Mouse (Mus musculus) midbrain, embryonic 10.5 days (tissue): Measurements from ENCODE around the gene Rmnd5b. TPM values are rescaled to one million over a fixed set of nuclear protein-coding genes. Genes with fewer than 3 reads are reported as not detected.
"Not testable (repeated sequence)": the region's sequence is repeated elsewhere in the genome, so short reads cannot be mapped to it uniquely, and the experiment has no call there.

Experiments
- DNase-seq: peaks from one replicate; pipeline ENCODE4 v3.0.0-alpha.2; 2017; ENCODE audit warnings: low spot score
- H3K27ac ChIP-seq: fragments of 300-500 bp; sonication (generic); replicated peaks from 2 replicates; pipeline ENCODE4 v1.5.1; 2016; ENCODE audit warnings: mild to moderate bottlenecking
- H3K27me3 ChIP-seq: fragments of 300-500 bp; sonication (generic); 2 replicates; pipeline ENCODE4 v1.6.1; 2016; ENCODE audit warnings: low read depth, mild to moderate bottlenecking; ENCODE audit not compliant: poor library complexity, severe bottlenecking
- H3K36me3 ChIP-seq: fragments of 300-500 bp; sonication (generic); 2 replicates; pipeline ENCODE4 v1.6.1; 2016; ENCODE audit warnings: mild to moderate bottlenecking, moderate library complexity
- H3K4me1 ChIP-seq: fragments of 300-500 bp; sonication (generic); 2 replicates; pipeline ENCODE4 v1.6.1; 2016
- H3K4me3 ChIP-seq: fragments of 300-500 bp; sonication (generic); 2 replicates; pipeline ENCODE4 v1.5.1; 2016; ENCODE audit warnings: mild to moderate bottlenecking, moderate library complexity
- H3K9me3 ChIP-seq: fragments of 300-500 bp; sonication (generic); replicated peaks from 2 replicates; pipeline ENCODE4 v1.6.1; 2016; ENCODE audit warnings: mild to moderate bottlenecking
- WGBS: fragments of 180-500 bp; shearing (Covaris S2); methylation state at CpG from one replicate; pipeline ENCODE4 v1.1.7; 2016; 5-methylcytosine and 5-hydroxymethylcytosine counted together
- polyA plus RNA-seq: library from polyadenylated mRNA; unstranded; fragments of >200 nt; fragmentation: Nextera tagmentation; extraction: Ambion mirVana; gene quantifications from 2 replicates; pipeline ENCODE4 v1.2.1, GENCODE M21; 2016

Rmnd5b gene
- polyA plus RNA-seq, 1 experiment from 2014 or later: 38.6 TPM

DNA sequence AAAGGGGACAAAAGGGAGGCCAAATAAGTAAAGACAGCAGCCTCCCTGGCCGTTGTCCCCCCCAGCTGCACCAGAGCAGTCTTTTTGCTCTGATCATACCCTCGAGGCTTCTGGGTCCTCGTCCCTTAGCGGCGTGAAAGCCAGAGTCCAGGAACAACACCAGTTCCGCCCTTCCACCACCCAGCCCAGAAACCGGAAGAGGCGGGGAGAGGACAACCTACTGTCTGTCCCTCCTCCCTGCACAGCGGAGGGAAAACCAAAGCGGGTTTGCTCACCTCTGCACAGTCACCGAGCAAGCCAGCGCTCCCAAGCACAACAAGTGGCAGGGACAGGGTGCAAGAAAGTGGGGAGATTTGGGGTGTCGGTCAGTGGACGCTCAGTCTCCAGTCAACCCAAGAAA is 20.1 kb downstream of the Rmnd5b start:
- no peaks in the 10 kb centered on the region for H3K36me3 ChIP-seq
- H3K4me1 ChIP-seq: peaks cover 19% of the 10 kb centered on the region
- peaks cover 3% of the 10 kb centered on the region; the same call in 1 of the 2 replicates for H3K27me3 ChIP-seq
- 3% methylated on average over 14 of the region's 14 CpGs for WGBS
- no peaks in the 10 kb centered on the region for H3K9me3 ChIP-seq
- H3K4me3 ChIP-seq: peak overlapping the region; percentile 46
- DNase-seq: peak; percentile 72
- peak overlapping the region; percentile 82 for H3K27ac ChIP-seq

- Histone ChIP-seq H3K27me3 (peaks cover 3% of the 10 kb centered on the region; the same call in 1 of the 2 replicates), H3K9me3 (no peaks in the 10 kb centered on the region), H3K4me1 (peaks cover 14% of the 10 kb centered on the region), H3K4me3 (peak overlapping the region; percentile 46), H3K27ac (peak overlapping the region; percentile 82), H3K36me3 (no peaks in the 10 kb centered on the region)
- 49% methylated on average over 7 of the region's 7 CpGs for WGBS
- DNase-seq: no peak
Measured at GRCm38 (mm10) chr11:51615129-51615528, 20.6 kb downstream of the Rmnd5b start.

DNA sequence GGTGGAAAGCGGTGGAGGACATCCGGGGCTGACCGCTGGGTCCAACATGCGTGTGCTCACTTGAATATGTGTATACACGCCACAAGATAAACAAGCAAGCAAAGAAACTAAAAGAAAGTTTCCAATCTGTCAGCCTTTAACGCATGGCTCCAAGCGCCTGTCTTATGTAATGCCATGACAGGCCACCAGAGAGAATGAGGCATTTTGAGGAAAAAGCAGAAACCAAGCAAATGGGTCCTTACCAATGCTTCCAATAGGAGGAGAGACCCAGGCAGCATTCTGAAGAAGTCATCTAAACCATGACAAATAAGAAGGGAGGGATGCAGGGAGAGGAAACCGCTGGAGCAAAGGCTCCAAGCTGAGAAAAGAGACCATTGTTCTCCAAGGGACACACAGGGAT is 21.4 kb downstream of the Rmnd5b start:
- WGBS: 84% methylated on average over 8 of the region's 8 CpGs
- Histone ChIP-seq H3K9me3 (no peaks in the 10 kb centered on the region), H3K36me3 (no peaks in the 10 kb centered on the region), H3K4me1 (peaks cover 14% of the 10 kb centered on the region), H3K27ac (no peak overlapping the region), H3K27me3 (peaks cover 3% of the 10 kb centered on the region; the same call in 1 of the 2 replicates), H3K4me3 (no peak overlapping the region)
- DNase-seq: no peak

- 86% methylated on average over 5 of the region's 5 CpGs for WGBS
- H3K27me3 ChIP-seq, H3K27ac ChIP-seq, H3K9me3 ChIP-seq, H3K4me3 ChIP-seq, DNase-seq: not testable (repeated sequence)
- peaks cover 12% of the 10 kb centered on the region for H3K36me3 ChIP-seq
- peaks cover 13% of the 10 kb centered on the region for H3K4me1 ChIP-seq
Measured at GRCm38 (mm10) chr11:51609940-51610339, 25.8 kb downstream of the Rmnd5b start.

GRCm38 (mm10) chr11:51609266-51609909 is 26.3 kb downstream of the Rmnd5b start:
- Histone ChIP-seq H3K36me3 (peaks cover 17% of the 10 kb centered on the region), H3K4me1 (peaks cover 18% of the 10 kb centered on the region), H3K4me3 (no peak overlapping the region), H3K27me3 (no peaks in the 10 kb centered on the region), H3K9me3 (no peaks in the 10 kb centered on the region), H3K27ac (no peak overlapping the region)
- no peak for DNase-seq
- WGBS: 84% methylated on average over 3 of the region's 3 CpGs

GRCm38 (mm10) chr11:51607096-51607738 is 28.5 kb downstream of the Rmnd5b start:
- Histone ChIP-seq H3K9me3 (no peaks in the 10 kb centered on the region), H3K4me3 (peak overlapping the region; percentile 100), H3K36me3 (peaks cover 39% of the 10 kb centered on the region), H3K27ac (peak overlapping the region; percentile 100), H3K4me1 (peaks cover 39% of the 10 kb centered on the region), H3K27me3 (no peaks in the 10 kb centered on the region)
- DNase-seq: no peak
- WGBS: 11% methylated on average over 15 of the region's 15 CpGs

- Histone ChIP-seq H3K4me3 (peak within 1 kb of the TSS; percentile 100), H3K4me1 (peaks cover 45% of the 10 kb centered on the region), H3K27me3 (no peaks in the 10 kb centered on the region), H3K27ac (peak within 1 kb of the TSS; percentile 100), H3K36me3 (peaks cover 45% of the 10 kb centered on the region), H3K9me3 (no peaks in the 10 kb centered on the region)
- DNase-seq: peak; percentile 98
- WGBS: under 1% methylated on average over 91 of the region's 91 CpGs
Measured at GRCm38 (mm10) chr11:51606447-51607095, 29.1 kb downstream of the Rmnd5b start, which contains the start of gene Hnrnpab. Gene Hnrnpab, minus strand, starts transcription at chr11:51606847.

DNA sequence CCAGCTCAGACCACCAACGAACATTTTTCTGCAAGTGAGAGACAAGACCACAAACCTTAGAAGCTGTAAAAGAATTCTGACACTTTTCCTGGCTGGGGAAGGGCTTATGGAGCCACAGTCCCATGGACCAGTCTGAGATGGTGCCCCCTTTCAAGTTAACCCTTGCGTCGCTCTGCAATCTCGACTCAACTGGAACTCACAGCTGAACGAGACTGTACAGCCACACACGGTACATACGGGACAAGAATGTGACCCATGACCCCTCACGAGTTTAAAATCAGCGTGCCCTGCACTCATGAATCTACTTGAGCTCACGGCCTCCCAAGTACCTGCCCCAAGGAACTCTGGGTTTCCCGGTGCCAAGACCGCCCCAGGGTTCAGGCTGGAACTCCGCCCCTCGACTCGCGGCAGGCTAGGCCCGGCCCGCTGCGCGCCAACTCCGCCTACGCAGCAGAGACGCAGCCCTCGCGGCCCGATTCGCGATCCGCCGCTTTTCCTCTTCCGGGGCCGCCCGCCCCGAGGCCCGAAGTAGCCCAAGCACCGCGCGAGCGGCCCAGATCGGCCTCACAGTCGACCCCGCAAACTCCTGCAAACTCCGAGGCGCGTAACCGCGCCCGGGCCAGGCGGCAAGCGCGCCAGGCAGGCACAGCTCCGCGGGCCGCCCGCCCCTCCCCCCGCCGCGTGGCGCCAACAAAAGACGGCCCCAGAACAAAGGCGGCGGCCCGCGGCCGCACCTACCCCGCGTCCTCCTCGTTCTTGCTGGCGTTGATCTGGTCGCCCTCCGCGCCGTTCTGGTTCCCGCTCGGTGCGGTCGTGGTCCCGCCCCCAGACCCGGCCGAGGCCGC is 29.9 kb downstream of the Rmnd5b start:
- peaks cover 48% of the 10 kb centered on the region for H3K4me1 ChIP-seq
- H3K4me3 ChIP-seq: peak overlapping the region; percentile 100
- WGBS: under 1% methylated on average over 81 of the region's 81 CpGs
- peaks cover 53% of the 10 kb centered on the region for H3K36me3 ChIP-seq
- H3K27me3 ChIP-seq: no peaks in the 10 kb centered on the region
- peak overlapping the region; percentile 100 for H3K27ac ChIP-seq
- peak; percentile 78 for DNase-seq
- H3K9me3 ChIP-seq: no peaks in the 10 kb centered on the region

DNA sequence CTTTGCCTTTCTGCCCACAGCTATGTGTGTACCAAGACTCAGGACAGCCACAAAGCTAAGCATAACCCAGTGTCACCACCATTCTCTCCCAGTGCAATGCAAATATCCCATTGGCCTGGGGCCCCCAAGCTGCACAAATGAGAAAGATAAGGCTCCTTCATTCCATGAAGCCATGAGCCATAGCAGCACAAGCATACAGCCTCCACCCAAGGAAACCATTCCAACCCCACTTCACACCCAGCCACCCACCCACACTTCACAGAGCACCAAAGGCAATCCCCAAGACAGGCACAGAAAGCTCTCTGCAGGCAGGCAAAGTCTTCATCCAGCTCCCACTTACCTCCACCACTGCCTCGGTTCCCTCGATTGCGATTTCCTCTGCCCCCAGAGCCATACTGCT is 33.4 kb downstream of the Rmnd5b start:
- Histone ChIP-seq H3K27ac (no peak overlapping the region), H3K36me3 (peaks cover 89% of the 10 kb centered on the region), H3K27me3 (no peaks in the 10 kb centered on the region), H3K4me1 (peaks cover 41% of the 10 kb centered on the region), H3K4me3 (peak overlapping the region; percentile 24; the same call in 1 of the 2 replicates), H3K9me3 (no peaks in the 10 kb centered on the region)
- no peak for DNase-seq
- WGBS: 98% methylated on average over 3 of the region's 3 CpGs

DNA sequence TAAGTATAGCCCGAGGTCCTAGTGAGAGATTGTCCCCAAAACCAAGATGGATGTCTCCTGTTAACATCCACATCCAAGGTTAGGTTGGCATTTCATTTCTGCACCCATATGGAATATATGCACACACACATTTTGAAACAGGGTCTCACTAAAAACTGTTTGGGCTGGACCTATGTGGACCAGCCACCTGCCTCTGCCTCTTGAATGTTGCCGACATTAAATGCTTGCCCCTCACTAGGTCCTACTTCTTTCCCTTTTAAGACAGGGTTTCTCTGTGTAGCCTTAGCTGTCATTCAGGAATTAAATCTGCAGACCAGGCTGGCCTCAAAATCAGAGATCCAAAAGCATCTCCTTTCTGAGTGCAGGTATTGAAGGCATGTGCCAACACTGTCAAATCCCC is 38.1 kb downstream of the Rmnd5b start:
- Histone ChIP-seq H3K36me3 (peaks cover 100% of the 10 kb centered on the region), H3K27me3 (no peaks in the 10 kb centered on the region), H3K27ac (no peak overlapping the region), H3K4me3 (no peak overlapping the region), H3K4me1 (peaks cover 12% of the 10 kb centered on the region), H3K9me3 (no peaks in the 10 kb centered on the region)
- 90% methylated on average over 2 of the region's 2 CpGs for WGBS
- DNase-seq: no peak

DNA sequence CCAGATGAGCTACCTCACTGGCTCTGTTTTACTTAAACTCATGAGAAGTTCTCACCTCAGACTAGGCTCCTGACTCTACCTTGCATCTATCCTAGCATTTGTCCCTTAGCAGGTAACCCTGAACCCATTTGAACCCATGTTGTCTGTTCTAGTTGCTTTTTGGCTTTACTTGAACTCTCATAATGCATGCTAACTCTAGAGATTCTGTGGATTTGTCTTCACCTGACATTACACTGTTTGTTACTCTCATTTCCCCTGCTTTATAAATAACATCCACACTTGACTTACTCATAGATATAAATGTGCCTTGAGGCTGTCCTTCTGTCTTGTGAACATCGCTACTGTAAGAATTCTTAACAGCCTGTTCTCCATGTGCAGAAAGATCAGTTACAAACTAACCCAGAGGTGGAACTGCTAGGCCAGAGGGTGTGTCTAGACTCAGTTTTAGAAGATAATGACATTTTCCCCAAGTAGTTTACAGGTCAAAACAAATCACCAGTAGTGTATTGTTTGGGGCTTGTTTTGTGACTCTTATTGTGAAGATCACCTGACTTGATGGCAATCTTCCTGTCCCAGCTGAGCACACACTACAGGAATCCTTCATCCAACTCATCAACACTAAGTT is 40.1 kb downstream of the Rmnd5b start:
- Histone ChIP-seq H3K4me1 (no peaks in the 10 kb centered on the region), H3K9me3 (no peaks in the 10 kb centered on the region), H3K4me3 (no peak overlapping the region), H3K27ac (no peak overlapping the region), H3K36me3 (peaks cover 100% of the 10 kb centered on the region), H3K27me3 (no peaks in the 10 kb centered on the region)
- WGBS: 100% methylated on average over 1 of the region's 1 CpGs
- DNase-seq: no peak
